17 mouse cellular contexts compared by ENCODE assay signal in genomic region chr2:82570358-82570757, GRCm38 (mm10).
DNase-seq lines count a peak whose midpoint lies in the region; ATAC-seq and TF ChIP-seq lines count a peak whose summit lies in the region.
"Had no signal": no experiment of that assay in that cellular context is flagged by ENCODE, and none has a peak within 500 bp of the region (broad histone marks: within the 10 kb centered on the region; RNA-seq: fewer than 3 reads in every experiment).

No protein-coding gene starts in this region.

- no peaks in the 10 kb centered on the region for H3K36me3 ChIP-seq in heart, postnatal 0 days (replicated peaks; ENCODE audit: control insufficient read depth, insufficient read depth, low read length)
- H3K36me3 ChIP-seq in lung, postnatal 0 days (ENCODE audit: insufficient read depth, low read length): no peaks in the 10 kb centered on the region
- no peaks in the 10 kb centered on the region for H3K36me3 ChIP-seq in stomach, postnatal 0 days (ENCODE audit: control insufficient read depth, insufficient read depth, low read length)
- no peaks in the 10 kb centered on the region for H3K36me3 ChIP-seq in liver, postnatal 0 days (replicated peaks; ENCODE audit: insufficient read depth, low read length)
- H3K36me3 ChIP-seq: embryonic facial prominence, embryonic 15.5 days; forebrain, embryonic 15.5 days; kidney, embryonic 15.5 days; limb, embryonic 13.5 days; lung, embryonic 15.5 days; neural tube, embryonic 13.5 days had no signal

- TF ChIP-seq EP300 in heart, postnatal 0 days (IDR thresholded peaks at IDR 0.05; ENCODE audit: low read depth): no peak
- TF ChIP-seq EP300 in lung, postnatal 0 days (IDR thresholded peaks at IDR 0.05): no peak
- no peak for TF ChIP-seq EP300 in stomach, postnatal 0 days (optimal IDR thresholded peaks at IDR 0.05)
- no peak for TF ChIP-seq EP300 in liver, postnatal 0 days (IDR thresholded peaks at IDR 0.05; ENCODE audit: low read depth)

- intact Hi-C loops in heart, postnatal 36 days (cut with DNase I): no loop called here

- H3K4me2 ChIP-seq in heart, postnatal 0 days (ENCODE audit: low read depth, low read length): no peak overlapping the region
- H3K4me2 ChIP-seq in lung, postnatal 0 days (replicated peaks; ENCODE audit: low read depth, low read length): no peak overlapping the region
- H3K4me2 ChIP-seq in stomach, postnatal 0 days (replicated peaks; ENCODE audit: low read depth): no peak overlapping the region
- no peak overlapping the region for H3K4me2 ChIP-seq in liver, postnatal 0 days (ENCODE audit: low read depth, low read length)
- H3K4me2 ChIP-seq: embryonic facial prominence, embryonic 15.5 days; forebrain, embryonic 15.5 days; kidney, embryonic 15.5 days; limb, embryonic 13.5 days; lung, embryonic 15.5 days; neural tube, embryonic 13.5 days had no signal

- ATAC-seq in heart, postnatal 0 days (ENCODE audit: insufficient read depth, low read depth): no peak
- ATAC-seq in lung, postnatal 0 days: no peak
- ATAC-seq in stomach, postnatal 0 days (ENCODE audit: low FRiP score, low TSS enrichment): no peak
- no peak for ATAC-seq in liver, postnatal 0 days
- ATAC-seq: forebrain, embryonic 15.5 days had no signal

- no peak for TF ChIP-seq POLR2A in cerebellum, adult 2 months (IDR thresholded peaks at IDR 0.05; ENCODE audit: borderline replicate concordance, insufficient read depth, low read length)

- H3K4me3 ChIP-seq in cerebellum, adult 2 months (replicated peaks; ENCODE audit: insufficient read depth, low read depth, low read length): no peak overlapping the region
- H3K4me3 ChIP-seq in heart, postnatal 0 days (ENCODE audit: low read depth, low read length): no peak overlapping the region
- no peak overlapping the region for H3K4me3 ChIP-seq in lung, postnatal 0 days (ENCODE audit: low read depth, low read length)
- no peak overlapping the region for H3K4me3 ChIP-seq in stomach, postnatal 0 days (ENCODE audit: low read depth, low read length)
- H3K4me3 ChIP-seq in liver, postnatal 0 days (ENCODE audit: low read depth, low read length): no peak overlapping the region
- H3K4me3 ChIP-seq: embryonic facial prominence, embryonic 15.5 days; forebrain, embryonic 15.5 days; kidney, embryonic 15.5 days; limb, embryonic 13.5 days; lung, embryonic 15.5 days; neural tube, embryonic 13.5 days had no signal

- H3K27ac ChIP-seq in cerebellum, adult 2 months (ENCODE audit: insufficient read depth, low read length): no peak overlapping the region
- H3K27ac ChIP-seq in heart, postnatal 0 days (ENCODE audit: low read depth): no peak overlapping the region
- H3K27ac ChIP-seq in lung, postnatal 0 days (ENCODE audit: low read length): no peak overlapping the region
- H3K27ac ChIP-seq in stomach, postnatal 0 days (replicated peaks): no peak overlapping the region
- H3K27ac ChIP-seq in liver, postnatal 0 days (ENCODE audit: low read depth): no peak overlapping the region
- H3K27ac ChIP-seq: embryonic facial prominence, embryonic 15.5 days; forebrain, embryonic 15.5 days; kidney, embryonic 15.5 days; limb, embryonic 13.5 days; lung, embryonic 15.5 days; neural tube, embryonic 13.5 days had no signal

- no peak overlapping the region for H3K9ac ChIP-seq in heart, postnatal 0 days (replicated peaks; ENCODE audit: low read depth, low read length)
- H3K9ac ChIP-seq in lung, postnatal 0 days (replicated peaks; ENCODE audit: low read depth): no peak overlapping the region
- H3K9ac ChIP-seq in stomach, postnatal 0 days (ENCODE audit: low read length): no peak overlapping the region
- H3K9ac ChIP-seq in liver, postnatal 0 days (replicated peaks): no peak overlapping the region
- H3K9ac ChIP-seq: embryonic facial prominence, embryonic 15.5 days; forebrain, embryonic 15.5 days; kidney, embryonic 15.5 days; limb, embryonic 13.5 days; lung, embryonic 15.5 days; neural tube, embryonic 13.5 days had no signal

- no peaks in the 10 kb centered on the region for H3K4me1 ChIP-seq in cerebellum, adult 2 months (ENCODE audit: control insufficient read depth, insufficient read depth, low read length)
- H3K4me1 ChIP-seq in heart, postnatal 0 days (ENCODE audit: control insufficient read depth, insufficient read depth): no peaks in the 10 kb centered on the region
- H3K4me1 ChIP-seq in lung, postnatal 0 days (ENCODE audit: insufficient read depth, low read depth, low read length): no peaks in the 10 kb centered on the region
- H3K4me1 ChIP-seq in stomach, postnatal 0 days (replicated peaks; ENCODE audit: control insufficient read depth, insufficient read depth): no peaks in the 10 kb centered on the region
- no peaks in the 10 kb centered on the region for H3K4me1 ChIP-seq in liver, postnatal 0 days (ENCODE audit: insufficient read depth)
- H3K4me1 ChIP-seq: embryonic facial prominence, embryonic 15.5 days; forebrain, embryonic 15.5 days; kidney, embryonic 15.5 days; limb, embryonic 13.5 days; lung, embryonic 15.5 days; neural tube, embryonic 13.5 days had no signal

- TF ChIP-seq CTCF in cerebellum, adult 2 months (IDR thresholded peaks at IDR 0.05; ENCODE audit: borderline replicate concordance, insufficient read depth, low read depth, low read length): 0 out of 2 replicates have a peak, but pooled peaks have one; percentile 4
- TF ChIP-seq CTCF in heart, postnatal 0 days (IDR thresholded peaks at IDR 0.05; ENCODE audit: low read depth): peak; percentile 40; the same call in 1 of the 2 replicates
- peak; percentile 15; the same call in 1 of the 2 replicates for TF ChIP-seq CTCF in lung, postnatal 0 days (IDR thresholded peaks at IDR 0.05)
- peak; percentile 62 for TF ChIP-seq CTCF in stomach, postnatal 0 days (IDR thresholded peaks at IDR 0.05; ENCODE audit: low read depth)
- no peak; the same call in 1 of the 2 replicates for TF ChIP-seq CTCF in liver, postnatal 0 days (IDR thresholded peaks at IDR 0.05; ENCODE audit: low read depth)

- no peak for DNase-seq in cerebellum, adult 2 months
- DNase-seq in cerebellum, postnatal 4 days (ENCODE audit: low spot score in 2 of 2): no peak
- no peak for DNase-seq in heart, postnatal 0 days (ENCODE audit: low spot score)
- DNase-seq in heart, postnatal 36 days: no peak
- no peak for DNase-seq in lung, postnatal 0 days (ENCODE audit: low spot score)
- no peak for DNase-seq in lung, postnatal 25 days (ENCODE audit: low spot score)
- no peak for DNase-seq in stomach, postnatal 0 days (ENCODE audit: low spot score)
- DNase-seq in liver, postnatal 0 days: no peak
- DNase-seq: cerebellum, postnatal 25 days; gastrocnemius, postnatal 10 days; heart, postnatal 14 days had no signal

- H3K27me3 ChIP-seq in cerebellum, adult 2 months (ENCODE audit: control insufficient read depth, insufficient read depth, low read length): no peaks in the 10 kb centered on the region
- no peaks in the 10 kb centered on the region for H3K27me3 ChIP-seq in heart, postnatal 0 days (ENCODE audit: control insufficient read depth, insufficient read depth, low read length)
- H3K27me3 ChIP-seq in lung, postnatal 0 days (replicated peaks; ENCODE audit: insufficient read depth, low read length): no peaks in the 10 kb centered on the region
- no peaks in the 10 kb centered on the region for H3K27me3 ChIP-seq in stomach, postnatal 0 days (ENCODE audit: control insufficient read depth, insufficient read depth, low read length)
- H3K27me3 ChIP-seq in liver, postnatal 0 days (ENCODE audit: insufficient read depth, low read length): no peaks in the 10 kb centered on the region
- H3K27me3 ChIP-seq: embryonic facial prominence, embryonic 15.5 days; forebrain, embryonic 15.5 days; kidney, embryonic 15.5 days; limb, embryonic 13.5 days; lung, embryonic 15.5 days; neural tube, embryonic 13.5 days had no signal

- H3K9me3 ChIP-seq in heart, postnatal 0 days (replicated peaks; ENCODE audit: control insufficient read depth, low read length): no peaks in the 10 kb centered on the region
- no peaks in the 10 kb centered on the region for H3K9me3 ChIP-seq in lung, postnatal 0 days (ENCODE audit: low read length)
- no peaks in the 10 kb centered on the region for H3K9me3 ChIP-seq in stomach, postnatal 0 days (ENCODE audit: control insufficient read depth, low read length)
- H3K9me3 ChIP-seq in liver, postnatal 0 days (ENCODE audit: low read length): no peaks in the 10 kb centered on the region
- H3K9me3 ChIP-seq: embryonic facial prominence, embryonic 15.5 days; forebrain, embryonic 15.5 days; kidney, embryonic 15.5 days; limb, embryonic 13.5 days; lung, embryonic 15.5 days; neural tube, embryonic 13.5 days had no signal
